Mouse (Mus musculus) cortical plate, adult 2 months (tissue): ENCODE data around the gene Higd1a.

ENCODE experiments used
- CTCF ChIP-seq: fragments of 200-500 bp; IDR thresholded peaks from 2 replicates; pipeline ENCODE4 v1.5.1; 2011; ENCODE audit warnings: mild to moderate bottlenecking, control low read depth, low read length; ENCODE audit not compliant: insufficient read depth; ENCODE audit errors: extremely low read depth
- POLR2A ChIP-seq: fragments of 200-500 bp; IDR thresholded peaks from 2 replicates; pipeline ENCODE4 v1.6.1; 2011; ENCODE audit warnings: mild to moderate bottlenecking, low read length, control low read depth; ENCODE audit not compliant: insufficient read depth; ENCODE audit errors: extremely low read depth

DNA sequence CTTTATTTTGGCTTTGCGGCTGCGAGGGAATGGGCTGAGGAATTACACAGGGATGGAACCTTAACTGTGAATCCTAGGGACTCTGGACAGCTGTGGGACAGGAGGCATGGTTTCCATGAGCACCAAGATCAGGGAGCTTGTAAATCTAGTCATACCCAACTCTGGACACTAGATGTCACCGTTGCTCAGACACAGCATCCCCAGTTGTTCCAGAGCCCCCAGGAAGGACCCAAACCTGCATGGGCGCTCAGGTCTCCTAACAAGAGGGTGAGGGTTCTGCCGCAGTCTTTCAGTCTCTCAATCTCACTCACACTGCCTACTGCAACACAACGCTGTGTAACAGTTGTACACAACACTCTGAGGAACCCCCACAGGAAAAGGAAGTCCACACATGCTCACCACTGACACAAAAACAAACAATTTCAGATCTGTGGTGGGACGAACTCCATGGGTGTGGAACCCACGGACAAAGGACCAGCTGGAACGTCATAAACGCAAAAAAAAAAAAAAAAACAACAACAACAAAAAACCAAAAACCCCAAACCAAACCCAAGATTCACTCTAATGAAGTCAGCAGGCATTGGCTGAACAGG is 11.5 kb downstream of the Higd1a start:
- peak; percentile 74 for TF ChIP-seq CTCF
- no peak for TF ChIP-seq POLR2A
